Mouse (Mus musculus): ENCODE data around the gene Ramp1. TPM values are rescaled to one million over a fixed set of nuclear protein-coding genes. Genes with fewer than 3 reads are reported as not detected.

The Ramp1 gene
- total RNA-seq, 1 experiment, result 0.40 TPM

- H3K27ac ChIP-seq (ENCODE audit: insufficient read depth, low read depth, low read length, poor library complexity, severe bottlenecking), result no peak overlapping the region
- H3K9ac ChIP-seq (ENCODE audit: insufficient read depth, low read depth, low read length, poor library complexity, severe bottlenecking), result no peak overlapping the region
- DNase-seq (ENCODE audit: low read depth, low spot score), result no peak
- no peak overlapping the region for H3K4me3 ChIP-seq (ENCODE audit: insufficient read depth in 1 of 2, low read depth in 1 of 2, low read length in 2 of 2, poor library complexity in 1 of 2, severe bottlenecking in 1 of 2)
- no peaks in the 10 kb centered on the region for H3K36me3 ChIP-seq (ENCODE audit: control insufficient read depth, insufficient read depth, low read length, poor library complexity, severe bottlenecking)
- TF ChIP-seq CHD2 (IDR thresholded peaks at IDR 0.05; ENCODE audit: low read depth, low read length) (no peak), HCFC1 (IDR thresholded peaks at IDR 0.05; ENCODE audit: borderline replicate concordance, insufficient read depth, low read length) (no peak), ZC3H11A (IDR thresholded peaks at IDR 0.05; ENCODE audit: borderline replicate concordance, low read depth, low read length) (no peak), ZNF384 (IDR thresholded peaks at IDR 0.05; ENCODE audit: low read depth, low read length) (no peak), MAFK (IDR thresholded peaks at IDR 0.05; ENCODE audit: insufficient read depth, low read depth, low read length) (no peak)
- H3K4me1 ChIP-seq (ENCODE audit: control insufficient read depth in 2 of 2, insufficient read depth in 2 of 2, low read length in 2 of 2, poor library complexity in 1 of 2), result no peaks in the 10 kb centered on the region
- no peaks in the 10 kb centered on the region for H3K9me3 ChIP-seq (ENCODE audit: control insufficient read depth, insufficient read depth, low read depth, low read length)
- in situ Hi-C loops (cut with MboI; ENCODE audit: low sequenced_read_pairs in 2 of 2, unreplicated experiment in 2 of 2), result no loop called here
Observed at GRCm38 (mm10) chr1:91239800-91240199, 60.2 kb downstream of the Ramp1 start.

- in situ Hi-C loops (cut with MboI; ENCODE audit: low sequenced_read_pairs in 2 of 2, unreplicated experiment in 2 of 2), result no loop called here
- no peak overlapping the region for H3K4me3 ChIP-seq (ENCODE audit: insufficient read depth in 1 of 2, low read depth in 1 of 2, low read length in 2 of 2, poor library complexity in 1 of 2, severe bottlenecking in 1 of 2)
- H3K9me3 ChIP-seq (ENCODE audit: control insufficient read depth, insufficient read depth, low read depth, low read length), result no peaks in the 10 kb centered on the region
- H3K4me1 ChIP-seq (ENCODE audit: control insufficient read depth in 2 of 2, insufficient read depth in 2 of 2, low read length in 2 of 2, poor library complexity in 1 of 2), result no peaks in the 10 kb centered on the region
- no peak for DNase-seq (ENCODE audit: low read depth, low spot score)
- H3K36me3 ChIP-seq (ENCODE audit: control insufficient read depth, insufficient read depth, low read length, poor library complexity, severe bottlenecking), result no peaks in the 10 kb centered on the region
- TF ChIP-seq ZC3H11A (IDR thresholded peaks at IDR 0.05; ENCODE audit: borderline replicate concordance, low read depth, low read length) (no peak), ZNF384 (IDR thresholded peaks at IDR 0.05; ENCODE audit: low read depth, low read length) (no peak), HCFC1 (IDR thresholded peaks at IDR 0.05; ENCODE audit: borderline replicate concordance, insufficient read depth, low read length) (no peak), MAFK (IDR thresholded peaks at IDR 0.05; ENCODE audit: insufficient read depth, low read depth, low read length) (no peak), CHD2 (IDR thresholded peaks at IDR 0.05; ENCODE audit: low read depth, low read length) (no peak)
- H3K9ac ChIP-seq (ENCODE audit: insufficient read depth, low read depth, low read length, poor library complexity, severe bottlenecking), result no peak overlapping the region
- no peak overlapping the region for H3K27ac ChIP-seq (ENCODE audit: insufficient read depth, low read depth, low read length, poor library complexity, severe bottlenecking)
Observed at GRCm38 (mm10) chr1:91240685-91241084, 61.1 kb downstream of the Ramp1 start.

- Histone ChIP-seq H3K4me3 (ENCODE audit: insufficient read depth in 1 of 2, low read depth in 1 of 2, low read length in 2 of 2, poor library complexity in 1 of 2, severe bottlenecking in 1 of 2) (no peak overlapping the region), H3K9ac (ENCODE audit: insufficient read depth, low read depth, low read length, poor library complexity, severe bottlenecking) (no peak overlapping the region), H3K27ac (ENCODE audit: insufficient read depth, low read depth, low read length, poor library complexity, severe bottlenecking) (no peak overlapping the region), H3K36me3 (ENCODE audit: control insufficient read depth, insufficient read depth, low read length, poor library complexity, severe bottlenecking) (no peaks in the 10 kb centered on the region), H3K4me1 (ENCODE audit: control insufficient read depth in 2 of 2, insufficient read depth in 2 of 2, low read length in 2 of 2, poor library complexity in 1 of 2) (no peaks in the 10 kb centered on the region), H3K9me3 (ENCODE audit: control insufficient read depth, insufficient read depth, low read depth, low read length) (no peaks in the 10 kb centered on the region)
- no peak for DNase-seq (ENCODE audit: low read depth, low spot score)
- no peak for TF ChIP-seq MAFK (IDR thresholded peaks at IDR 0.05; ENCODE audit: insufficient read depth, low read depth, low read length)
- TF ChIP-seq CHD2 (IDR thresholded peaks at IDR 0.05; ENCODE audit: low read depth, low read length), result no peak
- no peak for TF ChIP-seq ZC3H11A (IDR thresholded peaks at IDR 0.05; ENCODE audit: borderline replicate concordance, low read depth, low read length)
- no peak for TF ChIP-seq ZNF384 (IDR thresholded peaks at IDR 0.05; ENCODE audit: low read depth, low read length)
- no peak for TF ChIP-seq HCFC1 (IDR thresholded peaks at IDR 0.05; ENCODE audit: borderline replicate concordance, insufficient read depth, low read length)
- in situ Hi-C loops (cut with MboI; ENCODE audit: low sequenced_read_pairs in 2 of 2, unreplicated experiment in 2 of 2), result no loop called here
Observed at GRCm38 (mm10) chr1:91241249-91241648, 61.6 kb downstream of the Ramp1 start.

- no peak overlapping the region for H3K4me3 ChIP-seq (ENCODE audit: insufficient read depth in 1 of 2, low read depth in 1 of 2, low read length in 2 of 2, poor library complexity in 1 of 2, severe bottlenecking in 1 of 2)
Observed at GRCm38 (mm10) chr1:91248242-91248641, 68.6 kb downstream of the Ramp1 start.

DNA sequence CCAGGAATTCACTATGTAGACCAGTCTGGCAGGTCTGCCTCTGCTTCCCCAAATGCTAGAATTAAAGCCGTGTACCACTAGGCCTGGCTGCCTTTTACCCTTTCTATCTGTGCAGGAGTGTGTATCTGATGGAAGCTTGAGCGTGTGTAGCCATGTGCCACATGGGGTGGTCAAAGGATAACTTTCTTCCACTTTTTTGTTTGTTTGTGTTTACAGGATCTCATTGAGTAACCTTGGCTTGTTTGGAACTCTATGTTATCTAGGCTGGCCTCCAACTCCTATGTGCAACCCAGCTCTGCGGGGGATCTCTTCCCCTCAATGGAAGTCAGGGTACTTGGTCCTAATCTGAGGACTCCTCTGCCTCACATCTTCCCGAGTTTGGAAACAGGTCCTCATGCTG, 69.3 kb downstream of the Ramp1 start:
- in situ Hi-C loops (cut with MboI; ENCODE audit: low sequenced_read_pairs in 2 of 2, unreplicated experiment in 2 of 2), result no loop called here
- no peaks in the 10 kb centered on the region for H3K9me3 ChIP-seq (ENCODE audit: control insufficient read depth, insufficient read depth, low read depth, low read length)
- no peak overlapping the region for H3K27ac ChIP-seq (ENCODE audit: insufficient read depth, low read depth, low read length, poor library complexity, severe bottlenecking)
- DNase-seq (ENCODE audit: low read depth, low spot score), result no peak
- H3K4me1 ChIP-seq (ENCODE audit: control insufficient read depth in 2 of 2, insufficient read depth in 2 of 2, low read length in 2 of 2, poor library complexity in 1 of 2), result peaks cover 3 to 5% of the 10 kb centered on the region in 2 experiments; a peak in 3 of 4 replicates
- H3K9ac ChIP-seq (ENCODE audit: insufficient read depth, low read depth, low read length, poor library complexity, severe bottlenecking), result no peak overlapping the region
- no peak for TF ChIP-seq ZC3H11A (IDR thresholded peaks at IDR 0.05; ENCODE audit: borderline replicate concordance, low read depth, low read length)
- TF ChIP-seq CHD2 (IDR thresholded peaks at IDR 0.05; ENCODE audit: low read depth, low read length), result no peak
- no peak for TF ChIP-seq MAFK (IDR thresholded peaks at IDR 0.05; ENCODE audit: insufficient read depth, low read depth, low read length)
- TF ChIP-seq HCFC1 (IDR thresholded peaks at IDR 0.05; ENCODE audit: borderline replicate concordance, insufficient read depth, low read length), result no peak
- no peak for TF ChIP-seq ZNF384 (IDR thresholded peaks at IDR 0.05; ENCODE audit: low read depth, low read length)
- peak overlapping the region; percentile 33 to 92; a peak in 3 of 4 replicates for H3K4me3 ChIP-seq (ENCODE audit: insufficient read depth in 1 of 2, low read depth in 1 of 2, low read length in 2 of 2, poor library complexity in 1 of 2, severe bottlenecking in 1 of 2)
- H3K36me3 ChIP-seq (ENCODE audit: control insufficient read depth, insufficient read depth, low read length, poor library complexity, severe bottlenecking), result no peaks in the 10 kb centered on the region

More at GRCm38 (mm10) chr1:91248242-91248641, 68.6 kb downstream of the Ramp1 start:
- Histone ChIP-seq H3K9ac (ENCODE audit: insufficient read depth, low read depth, low read length, poor library complexity, severe bottlenecking) (no peak overlapping the region), H3K4me1 (ENCODE audit: control insufficient read depth in 2 of 2, insufficient read depth in 2 of 2, low read length in 2 of 2, poor library complexity in 1 of 2) (peaks cover 3 to 5% of the 10 kb centered on the region in 2 experiments; a peak in 3 of 4 replicates), H3K36me3 (ENCODE audit: control insufficient read depth, insufficient read depth, low read length, poor library complexity, severe bottlenecking) (no peaks in the 10 kb centered on the region), H3K9me3 (ENCODE audit: control insufficient read depth, insufficient read depth, low read depth, low read length) (no peaks in the 10 kb centered on the region), H3K27ac (ENCODE audit: insufficient read depth, low read depth, low read length, poor library complexity, severe bottlenecking) (no peak overlapping the region)
- no peak for TF ChIP-seq HCFC1 (IDR thresholded peaks at IDR 0.05; ENCODE audit: borderline replicate concordance, insufficient read depth, low read length)
- no peak for TF ChIP-seq CHD2 (IDR thresholded peaks at IDR 0.05; ENCODE audit: low read depth, low read length)
- no peak for TF ChIP-seq ZC3H11A (IDR thresholded peaks at IDR 0.05; ENCODE audit: borderline replicate concordance, low read depth, low read length)
- no peak for TF ChIP-seq MAFK (IDR thresholded peaks at IDR 0.05; ENCODE audit: insufficient read depth, low read depth, low read length)
- no peak for TF ChIP-seq ZNF384 (IDR thresholded peaks at IDR 0.05; ENCODE audit: low read depth, low read length)
- in situ Hi-C loops (cut with MboI; ENCODE audit: low sequenced_read_pairs in 2 of 2, unreplicated experiment in 2 of 2), result no loop called here
- DNase-seq (ENCODE audit: low read depth, low spot score), result no peak

All from ES-E14 (cell line).